Mouse (Mus musculus) midbrain, embryonic 15.5 days (tissue): ENCODE data around the gene Krt76. TPM values are rescaled to one million over a fixed set of nuclear protein-coding genes. Genes with fewer than 3 reads are reported as not detected.

Experiments used
- ATAC-seq: fragments of 200-750 bp; cut with Nextera tagmentation; replicated peaks from 2 replicates; pipeline ENCODE4 v1.8.0; 2017; ENCODE audit warnings: moderate TSS enrichment
- H3K27ac ChIP-seq: fragments of 300-500 bp; sonication (generic); 2 replicates; pipeline ENCODE4 v1.5.1; 2015; ENCODE audit warnings: mild to moderate bottlenecking, inconsistent platforms
- H3K27me3 ChIP-seq: fragments of 300-500 bp; sonication (generic); replicated peaks from 2 replicates; pipeline ENCODE4 v1.6.1; 2015; ENCODE audit warnings: inconsistent platforms
- H3K36me3 ChIP-seq: fragments of 300-500 bp; sonication (generic); replicated peaks from 2 replicates; pipeline ENCODE4 v1.6.1; 2015; ENCODE audit warnings: inconsistent platforms
- H3K4me1 ChIP-seq: fragments of 300-500 bp; sonication (generic); 2 replicates; pipeline ENCODE4 v1.6.1; 2015; ENCODE audit warnings: inconsistent platforms
- H3K4me2 ChIP-seq: fragments of 300-500 bp; sonication (generic); 2 replicates; pipeline ENCODE4 v1.6.1; 2015; ENCODE audit warnings: inconsistent platforms, mild to moderate bottlenecking, moderate library complexity
- H3K4me3 ChIP-seq: fragments of 300-500 bp; sonication (generic); 2 replicates; pipeline ENCODE4 v1.5.1; 2015; ENCODE audit warnings: mild to moderate bottlenecking, inconsistent platforms
- H3K9ac ChIP-seq: fragments of 300-500 bp; sonication (generic); 2 replicates; pipeline ENCODE4 v1.6.1; 2015; ENCODE audit warnings: mild to moderate bottlenecking, inconsistent platforms
- H3K9me3 ChIP-seq: fragments of 300-500 bp; sonication (generic); 2 replicates; pipeline ENCODE4 v1.6.1; 2016; ENCODE audit warnings: inconsistent platforms
- WGBS: fragments of 180-500 bp; shearing (Covaris S2); methylation state at CpG from one replicate; pipeline ENCODE4 v1.1.7; 2015; ENCODE audit warnings: mixed read lengths; 5-methylcytosine and 5-hydroxymethylcytosine counted together
- polyA plus RNA-seq: library from polyadenylated mRNA; unstranded; fragments of >200 nt; fragmentation: Nextera tagmentation; extraction: Ambion mirVana; gene quantifications from 2 replicates; pipeline ENCODE4 v1.2.1, GENCODE M21; 2015

The Krt76 gene
- polyA plus RNA-seq = not detected in 2 replicates

- H3K27me3 ChIP-seq = no peaks in the 10 kb centered on the region
- no peaks in the 10 kb centered on the region for H3K4me1 ChIP-seq
- H3K9me3 ChIP-seq = no peaks in the 10 kb centered on the region
- no peak within 1 kb of the TSS for H3K4me3 ChIP-seq
- no peak within 1 kb of the TSS for H3K4me2 ChIP-seq
- no peak within 1 kb of the TSS for H3K27ac ChIP-seq
- no peaks in the 10 kb centered on the region for H3K36me3 ChIP-seq
- ATAC-seq = no peak
- WGBS = 55% methylated on average over 4 of the region's 4 CpGs
- no peak within 1 kb of the TSS for H3K9ac ChIP-seq
These were observed at the start of gene Krt76 for GRCm38 (mm10) chr15:101892820-101893219. Gene Krt76 (minus strand): TSS chr15:101892920.

GRCm38 (mm10) chr15:101941948-101942347 is 49.2 kb upstream of the Krt76 start:
- Histone ChIP-seq H3K36me3 (no peaks in the 10 kb centered on the region), H3K9me3 (no peaks in the 10 kb centered on the region), H3K4me1 (no peaks in the 10 kb centered on the region), H3K4me2 (no peak overlapping the region), H3K27ac (no peak overlapping the region), H3K9ac (no peak overlapping the region), H3K4me3 (no peak overlapping the region), H3K27me3 (no peaks in the 10 kb centered on the region)
- 73% methylated on average over 8 of the region's 8 CpGs for WGBS
- no peak for ATAC-seq

- no peak within 1 kb of the TSS for H3K4me2 ChIP-seq
- H3K27me3 ChIP-seq = no peaks in the 10 kb centered on the region
- H3K9me3 ChIP-seq = no peaks in the 10 kb centered on the region
- no peaks in the 10 kb centered on the region for H3K36me3 ChIP-seq
- H3K9ac ChIP-seq = no peak within 1 kb of the TSS
- no peak for ATAC-seq
- no peak within 1 kb of the TSS for H3K27ac ChIP-seq
- no peaks in the 10 kb centered on the region for H3K4me1 ChIP-seq
- no peak within 1 kb of the TSS for H3K4me3 ChIP-seq
- 69% methylated on average over 6 of the region's 6 CpGs for WGBS
These were observed 47.6 kb upstream of the Krt76 start, which contains the start of gene Krt79 for GRCm38 (mm10) chr15:101940274-101940829. Gene Krt79 (minus strand): TSS chr15:101940324.

- H3K4me3 ChIP-seq = no peak overlapping the region
- H3K27me3 ChIP-seq = no peaks in the 10 kb centered on the region
- no peak overlapping the region for H3K9ac ChIP-seq
- H3K4me1 ChIP-seq = no peaks in the 10 kb centered on the region
- H3K4me2 ChIP-seq = no peak overlapping the region
- no peak overlapping the region for H3K27ac ChIP-seq
- no peak for ATAC-seq
- no peaks in the 10 kb centered on the region for H3K9me3 ChIP-seq
- WGBS = 91% methylated on average over 9 of the region's 9 CpGs
- H3K36me3 ChIP-seq = no peaks in the 10 kb centered on the region
These were observed 46.0 kb upstream of the Krt76 start for GRCm38 (mm10) chr15:101938600-101939308.

GRCm38 (mm10) chr15:101933024-101933423 is 40.3 kb upstream of the Krt76 start:
- Histone ChIP-seq H3K9ac (no peak overlapping the region), H3K9me3 (no peaks in the 10 kb centered on the region), H3K4me2 (no peak overlapping the region), H3K27me3 (peaks cover 9% of the 10 kb centered on the region), H3K36me3 (no peaks in the 10 kb centered on the region), H3K4me3 (no peak overlapping the region), H3K27ac (no peak overlapping the region), H3K4me1 (peaks cover 8% of the 10 kb centered on the region; the same call in 1 of the 2 replicates)
- ATAC-seq = no peak
- 81% methylated on average over 6 of the region's 6 CpGs for WGBS

- WGBS = 5% methylated on average over 17 of the region's 17 CpGs
- Histone ChIP-seq H3K4me3 (no peak overlapping the region), H3K4me2 (peak overlapping the region; percentile 25), H3K36me3 (no peaks in the 10 kb centered on the region), H3K27me3 (peaks cover 9% of the 10 kb centered on the region), H3K9ac (no peak overlapping the region), H3K4me1 (peaks cover 8% of the 10 kb centered on the region; the same call in 1 of the 2 replicates), H3K27ac (no peak overlapping the region), H3K9me3 (no peaks in the 10 kb centered on the region)
- no peak for ATAC-seq
These were observed 36.9 kb upstream of the Krt76 start for GRCm38 (mm10) chr15:101929666-101930065.

GRCm38 (mm10) chr15:101929087-101929486 is 36.4 kb upstream of the Krt76 start:
- Histone ChIP-seq H3K4me2 (no peak overlapping the region; the same call in 1 of the 2 replicates), H3K9me3 (no peaks in the 10 kb centered on the region), H3K4me1 (peaks cover 8% of the 10 kb centered on the region; the same call in 1 of the 2 replicates), H3K9ac (no peak overlapping the region), H3K27ac (no peak overlapping the region), H3K4me3 (no peak overlapping the region), H3K36me3 (no peaks in the 10 kb centered on the region), H3K27me3 (peaks cover 9% of the 10 kb centered on the region)
- no peak for ATAC-seq
- 21% methylated on average over 9 of the region's 9 CpGs for WGBS

- Histone ChIP-seq H3K27ac (no peak overlapping the region), H3K36me3 (no peaks in the 10 kb centered on the region), H3K4me3 (no peak overlapping the region), H3K9ac (no peak overlapping the region), H3K9me3 (no peaks in the 10 kb centered on the region), H3K27me3 (peaks cover 9% of the 10 kb centered on the region), H3K4me1 (peaks cover 8% of the 10 kb centered on the region; the same call in 1 of the 2 replicates), H3K4me2 (no peak overlapping the region)
- ATAC-seq = no peak
- 58% methylated on average over 12 of the region's 12 CpGs for WGBS
These were observed 34.8 kb upstream of the Krt76 start for GRCm38 (mm10) chr15:101927340-101928080.

- H3K27ac ChIP-seq = no peak overlapping the region
- peaks cover 8% of the 10 kb centered on the region; the same call in 1 of the 2 replicates for H3K4me1 ChIP-seq
- 85% methylated on average over 1 of the region's 1 CpGs for WGBS
- no peak overlapping the region for H3K9ac ChIP-seq
- H3K9me3 ChIP-seq = no peaks in the 10 kb centered on the region
- no peak overlapping the region for H3K4me2 ChIP-seq
- H3K4me3 ChIP-seq = no peak overlapping the region
- peaks cover 3% of the 10 kb centered on the region; the same call in 1 of the 2 replicates for H3K27me3 ChIP-seq
- no peaks in the 10 kb centered on the region for H3K36me3 ChIP-seq
- no peak for ATAC-seq
These were observed 32.3 kb upstream of the Krt76 start for GRCm38 (mm10) chr15:101925041-101925440.

- no peaks in the 10 kb centered on the region for H3K9me3 ChIP-seq
- WGBS = 80% methylated on average over 11 of the region's 11 CpGs
- peaks cover 6% of the 10 kb centered on the region; the same call in 1 of the 2 replicates for H3K4me1 ChIP-seq
- H3K4me2 ChIP-seq = no peak within 1 kb of the TSS
- H3K9ac ChIP-seq = no peak within 1 kb of the TSS
- H3K27me3 ChIP-seq = peaks cover 3% of the 10 kb centered on the region; the same call in 1 of the 2 replicates
- ATAC-seq = no peak
- no peaks in the 10 kb centered on the region for H3K36me3 ChIP-seq
- H3K4me3 ChIP-seq = no peak within 1 kb of the TSS
- no peak within 1 kb of the TSS for H3K27ac ChIP-seq
These were observed 31.9 kb upstream of the Krt76 start, which contains the start of gene Krt4 for GRCm38 (mm10) chr15:101924635-101925034. Gene Krt4 (minus strand): TSS chr15:101924735.

- Histone ChIP-seq H3K4me2 (no peak overlapping the region), H3K27ac (no peak overlapping the region), H3K36me3 (no peaks in the 10 kb centered on the region), H3K4me1 (no peaks in the 10 kb centered on the region), H3K4me3 (no peak overlapping the region), H3K9me3 (no peaks in the 10 kb centered on the region), H3K9ac (no peak overlapping the region), H3K27me3 (no peaks in the 10 kb centered on the region)
- 95% methylated on average over 2 of the region's 2 CpGs for WGBS
- ATAC-seq = no peak
These were observed 29.6 kb upstream of the Krt76 start for GRCm38 (mm10) chr15:101922296-101922695.

- whole genome bisulfite sequencing = 77% methylated on average over 2 of the region's 2 CpGs
These were observed 23.4 kb upstream of the Krt76 start for GRCm38 (mm10) chr15:101916072-101916471.

More at GRCm38 (mm10) chr15:101916072-101916471, 23.4 kb upstream of the Krt76 start:
- H3K9me3 ChIP-seq = no peaks in the 10 kb centered on the region
- H3K36me3 ChIP-seq = no peaks in the 10 kb centered on the region
- ATAC-seq = no peak
- H3K9ac ChIP-seq = no peak overlapping the region
- no peaks in the 10 kb centered on the region for H3K4me1 ChIP-seq
- H3K27ac ChIP-seq = no peak overlapping the region
- no peak overlapping the region for H3K4me3 ChIP-seq
- no peaks in the 10 kb centered on the region for H3K27me3 ChIP-seq
- no peak overlapping the region for H3K4me2 ChIP-seq
